Comparison of ENCODE assay signal across 26 mouse cellular contexts in the genomic region with DNA sequence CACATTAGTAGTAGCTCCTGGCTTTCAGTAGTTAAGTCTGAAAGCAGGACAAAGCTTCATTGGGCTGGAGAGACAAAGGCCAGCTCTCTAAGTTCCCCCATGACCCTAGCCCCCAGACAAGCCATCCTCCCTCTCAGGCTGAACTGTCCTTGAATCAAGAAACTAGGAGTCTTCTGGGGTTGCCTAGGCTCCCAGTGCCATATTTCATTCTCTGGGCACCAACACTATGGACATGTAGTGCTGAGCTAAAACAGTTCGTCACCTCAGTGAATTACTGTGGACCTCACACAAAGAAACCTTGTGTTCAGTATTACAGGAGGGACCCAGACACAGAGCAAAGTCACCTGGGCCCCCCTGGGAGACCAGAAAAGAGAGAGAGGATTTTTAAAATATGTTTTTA.
A peak's percentile ranks its signal among the peaks of the same experiment; 100 is the strongest.
DNase-seq lines count a peak whose midpoint lies in the region; ATAC-seq lines count a peak whose summit lies in the region.
"Had no signal": no experiment of that assay in that cellular context is flagged by ENCODE, and none has a peak within 500 bp of the region (broad histone marks: within the 10 kb centered on the region; RNA-seq: fewer than 3 reads in every experiment).

No protein-coding gene starts in this region.

- ATAC-seq in midbrain, embryonic 13.5 days, result 0 out of 2 replicates have a peak, but pooled peaks have one; percentile 12
- ATAC-seq in midbrain, embryonic 16.5 days, result no peak
- peak; percentile 68 for ATAC-seq in neural tube, embryonic 13.5 days (ENCODE audit: low read depth)
- ATAC-seq: CD4-positive, CD25-positive, alpha-beta regulatory T cell, adult 4 months; forebrain, embryonic 14.5 days; hindbrain, embryonic 16.5 days; inflammation-experienced regulatory T-cells, adult 6 months had no signal

- H3K36me3 ChIP-seq in midbrain, embryonic 13.5 days, result no peaks in the 10 kb centered on the region
- no peaks in the 10 kb centered on the region for H3K36me3 ChIP-seq in midbrain, embryonic 16.5 days (ENCODE audit: control insufficient read depth, insufficient read depth, low read length)
- no peaks in the 10 kb centered on the region for H3K36me3 ChIP-seq in neural tube, embryonic 13.5 days
- H3K36me3 ChIP-seq: embryonic facial prominence, embryonic 15.5 days; forebrain, embryonic 10.5 days; G1E; heart, embryonic 10.5 days; hindbrain, embryonic 10.5 days had no signal

- H3K27me3 ChIP-seq in midbrain, embryonic 13.5 days, result no peaks in the 10 kb centered on the region
- H3K27me3 ChIP-seq in midbrain, embryonic 16.5 days (ENCODE audit: control insufficient read depth, insufficient read depth, low read depth, low read length), result no peaks in the 10 kb centered on the region
- no peaks in the 10 kb centered on the region for H3K27me3 ChIP-seq in neural tube, embryonic 13.5 days
- H3K27me3 ChIP-seq: embryonic facial prominence, embryonic 15.5 days had no signal

- no peak overlapping the region for H3K9ac ChIP-seq in midbrain, embryonic 13.5 days (replicated peaks)
- no peak overlapping the region for H3K9ac ChIP-seq in midbrain, embryonic 16.5 days (ENCODE audit: low read depth, low read length)
- H3K9ac ChIP-seq in neural tube, embryonic 13.5 days, result no peak overlapping the region
- H3K9ac ChIP-seq: embryonic facial prominence, embryonic 15.5 days had no signal

- no peak overlapping the region for H3K4me3 ChIP-seq in midbrain, embryonic 13.5 days (replicated peaks)
- no peak overlapping the region for H3K4me3 ChIP-seq in midbrain, embryonic 16.5 days (ENCODE audit: low read depth, low read length)
- H3K4me3 ChIP-seq in neural tube, embryonic 13.5 days, result no peak overlapping the region
- H3K4me3 ChIP-seq: embryonic facial prominence, embryonic 15.5 days; erythroblast, embryonic 14.5 days; forebrain, embryonic 10.5 days; gastrocnemius, adult 2 months; heart, embryonic 10.5 days; hindbrain, embryonic 10.5 days had no signal

- no peak overlapping the region for H3K4me2 ChIP-seq in midbrain, embryonic 13.5 days (replicated peaks)
- H3K4me2 ChIP-seq in midbrain, embryonic 16.5 days (ENCODE audit: low read length), result no peak overlapping the region
- no peak overlapping the region for H3K4me2 ChIP-seq in neural tube, embryonic 13.5 days
- H3K4me2 ChIP-seq: embryonic facial prominence, embryonic 15.5 days had no signal

- no peak overlapping the region for H3K27ac ChIP-seq in midbrain, embryonic 13.5 days
- no peak overlapping the region for H3K27ac ChIP-seq in midbrain, embryonic 16.5 days (ENCODE audit: low read length)
- no peak overlapping the region for H3K27ac ChIP-seq in neural tube, embryonic 13.5 days (replicated peaks)
- H3K27ac ChIP-seq: embryonic facial prominence, embryonic 15.5 days; forebrain, embryonic 10.5 days; gastrocnemius, adult 2 months; heart, embryonic 10.5 days; hindbrain, embryonic 10.5 days had no signal

- no peaks in the 10 kb centered on the region for H3K4me1 ChIP-seq in midbrain, embryonic 13.5 days (replicated peaks)
- H3K4me1 ChIP-seq in midbrain, embryonic 16.5 days (ENCODE audit: control insufficient read depth, insufficient read depth, low read length), result no peaks in the 10 kb centered on the region
- peaks cover 16% of the 10 kb centered on the region for H3K4me1 ChIP-seq in neural tube, embryonic 13.5 days (replicated peaks)
- H3K4me1 ChIP-seq: embryonic facial prominence, embryonic 15.5 days; heart, embryonic 10.5 days had no signal

- H3K9me3 ChIP-seq in midbrain, embryonic 13.5 days, result no peaks in the 10 kb centered on the region
- no peaks in the 10 kb centered on the region for H3K9me3 ChIP-seq in midbrain, embryonic 16.5 days (replicated peaks; ENCODE audit: control insufficient read depth, low read length, poor library complexity, severe bottlenecking)
- H3K9me3 ChIP-seq in neural tube, embryonic 13.5 days, result no peaks in the 10 kb centered on the region
- H3K9me3 ChIP-seq: embryonic facial prominence, embryonic 15.5 days; forebrain, embryonic 10.5 days; heart, embryonic 10.5 days; hindbrain, embryonic 10.5 days had no signal

- DNase-seq in embryo, embryonic 10 days (ENCODE audit: low spot score), result peak; percentile 29
- no peak for DNase-seq in embryo, embryonic 9.5 days (ENCODE audit: extremely low spot score)
- no peak for DNase-seq in gastrocnemius, postnatal 4 days (ENCODE audit: low spot score in 2 of 2)
- no peak for DNase-seq in retina, embryonic 14.5 days (ENCODE audit: low spot score)
- DNase-seq: adrenal gland, adult 8-10 months; adrenal gland, postnatal 36 days; B cell, adult 2 months; cerebellum, adult 2 months; cerebellum, postnatal 10 days; gastrocnemius, adult 2 months; gastrocnemius, postnatal 25 days; heart, adult 18-20 months; heart, postnatal 10 days had no signal

- 67% methylated on average over 1 of the region's 1 CpGs for WGBS in midbrain, embryonic 13.5 days
- WGBS in midbrain, embryonic 16.5 days, result 75% methylated on average over 1 of the region's 1 CpGs
- 7% methylated on average over 1 of the region's 1 CpGs for WGBS in neural tube, embryonic 13.5 days
